Mouse (Mus musculus) neural tube, embryonic 14.5 days (tissue): ENCODE measurements at regions not wholly inside any gene's neighbourhood (a gene's known extent, or its start where the extent isn't known, plus 50 kb on each side); places are given as distances from the start of the nearest gene placed in this dataset.

Experiments used
- ATAC-seq: fragments of 200-750 bp; cut with Nextera tagmentation; 2 replicates; pipeline ENCODE4 v1.8.0; 2017; ENCODE audit warnings: low read depth, mild to moderate bottlenecking, moderate TSS enrichment, moderate library complexity
- H3K27ac ChIP-seq: fragments of 300-500 bp; sonication (generic); 2 replicates; pipeline ENCODE4 v1.5.1; 2014; ENCODE audit warnings: low read depth, mild to moderate bottlenecking, control low read depth, low read length, moderate library complexity, mixed read lengths
- H3K27me3 ChIP-seq: fragments of 300-500 bp; sonication (generic); 2 replicates; pipeline ENCODE4 v1.6.1; 2014; ENCODE audit warnings: low read length; ENCODE audit not compliant: control insufficient read depth, insufficient read depth
- H3K36me3 ChIP-seq: fragments of 300-500 bp; sonication (generic); 2 replicates; pipeline ENCODE4 v1.6.1; 2014; ENCODE audit warnings: low read length, mixed read lengths; ENCODE audit not compliant: control insufficient read depth, insufficient read depth
- H3K4me1 ChIP-seq: fragments of 300-500 bp; sonication (generic); 2 replicates; pipeline ENCODE4 v1.6.1; 2014; ENCODE audit warnings: low read length; ENCODE audit not compliant: control insufficient read depth, insufficient read depth
- H3K4me2 ChIP-seq: fragments of 300-500 bp; sonication (generic); 2 replicates; pipeline ENCODE4 v1.6.1; 2014; ENCODE audit warnings: mild to moderate bottlenecking, low read depth, low read length, control low read depth
- H3K4me3 ChIP-seq: fragments of 300-500 bp; sonication (generic); 2 replicates; pipeline ENCODE4 v1.5.1; 2014; ENCODE audit warnings: low read depth, low read length, control low read depth, mixed read lengths
- H3K9ac ChIP-seq: fragments of 300-500 bp; sonication (generic); replicated peaks from 2 replicates; pipeline ENCODE4 v1.6.1; 2014; ENCODE audit warnings: low read depth, mild to moderate bottlenecking, control low read depth, low read length, mixed read lengths
- H3K9me3 ChIP-seq: fragments of 300-500 bp; sonication (generic); 2 replicates; pipeline ENCODE4 v1.6.1; 2016; ENCODE audit warnings: low read length; ENCODE audit not compliant: control insufficient read depth
- WGBS: fragments of 180-500 bp; shearing (Covaris S2); extraction: QIAGEN DNeasy Blood & Tissue Kit; methylation state at CpG from one replicate; pipeline ENCODE4 v1.1.7; 2014; 5-methylcytosine and 5-hydroxymethylcytosine counted together

- Histone ChIP-seq H3K9me3 (no peaks in the 10 kb centered on the region), H3K9ac (no peak overlapping the region), H3K4me2 (no peak overlapping the region), H3K27ac (no peak overlapping the region), H3K36me3 (no peaks in the 10 kb centered on the region), H3K4me3 (no peak overlapping the region), H3K27me3 (no peaks in the 10 kb centered on the region), H3K4me1 (no peaks in the 10 kb centered on the region)
- WGBS, result 76% methylated on average over 1 of the region's 1 CpGs
- ATAC-seq, result no peak
These were observed 180.5 kb upstream of the Eif4g2 start for GRCm38 (mm10) chr7:111263302-111263701.

GRCm38 (mm10) chr7:111259630-111260574 is 177.1 kb upstream of the Eif4g2 start:
- Histone ChIP-seq H3K4me1 (no peaks in the 10 kb centered on the region), H3K27ac (0 out of 2 replicates have a peak overlapping the region, but pooled peaks have one; percentile 34), H3K36me3 (no peaks in the 10 kb centered on the region), H3K27me3 (no peaks in the 10 kb centered on the region), H3K4me3 (no peak overlapping the region), H3K9me3 (no peaks in the 10 kb centered on the region), H3K9ac (no peak overlapping the region), H3K4me2 (no peak overlapping the region)
- ATAC-seq, result no peak; the same call in 1 of the 2 replicates
- 74% methylated on average over 11 of the region's 11 CpGs for WGBS

- WGBS, result 85% methylated on average over 2 of the region's 2 CpGs
- no peaks in the 10 kb centered on the region for H3K9me3 ChIP-seq
- H3K9ac ChIP-seq, result no peak overlapping the region
- no peak overlapping the region for H3K4me3 ChIP-seq
- no peak overlapping the region for H3K4me2 ChIP-seq
- no peak for ATAC-seq
- no peaks in the 10 kb centered on the region for H3K4me1 ChIP-seq
- no peaks in the 10 kb centered on the region for H3K36me3 ChIP-seq
- H3K27me3 ChIP-seq, result no peaks in the 10 kb centered on the region
- no peak overlapping the region for H3K27ac ChIP-seq
These were observed 175.0 kb upstream of the Eif4g2 start for GRCm38 (mm10) chr7:111257842-111258241.

GRCm38 (mm10) chr7:111256199-111256598 is 173.4 kb upstream of the Eif4g2 start:
- WGBS, result 37% methylated on average over 2 of the region's 2 CpGs
- Histone ChIP-seq H3K4me1 (no peaks in the 10 kb centered on the region), H3K4me2 (no peak overlapping the region), H3K27me3 (no peaks in the 10 kb centered on the region), H3K9ac (no peak overlapping the region), H3K9me3 (no peaks in the 10 kb centered on the region), H3K27ac (no peak overlapping the region), H3K36me3 (no peaks in the 10 kb centered on the region), H3K4me3 (no peak overlapping the region)
- ATAC-seq, result no peak

- Histone ChIP-seq H3K9ac (no peak overlapping the region), H3K4me1 (no peaks in the 10 kb centered on the region), H3K36me3 (no peaks in the 10 kb centered on the region), H3K4me2 (no peak overlapping the region), H3K27ac (no peak overlapping the region), H3K4me3 (no peak overlapping the region), H3K9me3 (no peaks in the 10 kb centered on the region), H3K27me3 (no peaks in the 10 kb centered on the region)
- WGBS, result 26% methylated on average over 5 of the region's 5 CpGs
- peak; percentile 81; the same call in 1 of the 2 replicates for ATAC-seq
These were observed 166.8 kb upstream of the Eif4g2 start for GRCm38 (mm10) chr7:111249606-111250005.

- no peaks in the 10 kb centered on the region for H3K36me3 ChIP-seq
- no peak overlapping the region for H3K27ac ChIP-seq
- WGBS, result 94% methylated on average over 8 of the region's 8 CpGs
These were observed 162.7 kb upstream of the Eif4g2 start for GRCm38 (mm10) chr7:111245488-111245887.

GRCm38 (mm10) chr7:111245067-111245466 is 162.2 kb upstream of the Eif4g2 start:
- H3K9me3 ChIP-seq, result no peaks in the 10 kb centered on the region
- no peak overlapping the region for H3K4me3 ChIP-seq
- no peaks in the 10 kb centered on the region for H3K27me3 ChIP-seq
- 87% methylated on average over 6 of the region's 6 CpGs for WGBS
- H3K36me3 ChIP-seq, result no peaks in the 10 kb centered on the region
- no peak overlapping the region for H3K27ac ChIP-seq
- H3K4me2 ChIP-seq, result no peak overlapping the region
- ATAC-seq, result no peak
- no peak overlapping the region for H3K9ac ChIP-seq
- 0 out of 2 replicates have a peak, but pooled peaks cover 5% of the 10 kb centered on the region for H3K4me1 ChIP-seq

More at GRCm38 (mm10) chr7:111245488-111245887, 162.7 kb upstream of the Eif4g2 start:
- ATAC-seq, result no peak
- Histone ChIP-seq H3K4me2 (no peak overlapping the region), H3K4me1 (0 out of 2 replicates have a peak, but pooled peaks cover 2% of the 10 kb centered on the region), H3K4me3 (no peak overlapping the region), H3K27me3 (no peaks in the 10 kb centered on the region), H3K9me3 (no peaks in the 10 kb centered on the region), H3K9ac (no peak overlapping the region)

GRCm38 (mm10) chr7:111243831-111244230 is 161.0 kb upstream of the Eif4g2 start:
- H3K27ac ChIP-seq, result no peak overlapping the region
- no peak overlapping the region for H3K4me2 ChIP-seq
- H3K4me1 ChIP-seq, result 0 out of 2 replicates have a peak, but pooled peaks cover 5% of the 10 kb centered on the region
- no peaks in the 10 kb centered on the region for H3K36me3 ChIP-seq
- no peak for ATAC-seq
- no peaks in the 10 kb centered on the region for H3K9me3 ChIP-seq
- H3K9ac ChIP-seq, result no peak overlapping the region
- no peak overlapping the region for H3K4me3 ChIP-seq
- WGBS, result 81% methylated on average over 1 of the region's 1 CpGs
- H3K27me3 ChIP-seq, result no peaks in the 10 kb centered on the region

GRCm38 (mm10) chr7:111242646-111243045 is 159.8 kb upstream of the Eif4g2 start:
- 84% methylated on average over 10 of the region's 10 CpGs for WGBS
- Histone ChIP-seq H3K36me3 (no peaks in the 10 kb centered on the region), H3K27ac (no peak overlapping the region), H3K4me3 (no peak overlapping the region), H3K4me1 (0 out of 2 replicates have a peak, but pooled peaks cover 5% of the 10 kb centered on the region), H3K9me3 (no peaks in the 10 kb centered on the region), H3K4me2 (no peak overlapping the region), H3K27me3 (no peaks in the 10 kb centered on the region), H3K9ac (no peak overlapping the region)
- ATAC-seq, result no peak
